Mouse (Mus musculus) olfactory bulb, adult 2 months (tissue): ENCODE measurements around the gene Ing3.

Experiments
- CTCF ChIP-seq: fragments of 200-500 bp; IDR thresholded peaks from 2 replicates; pipeline ENCODE4 v1.5.1; 2012; ENCODE audit warnings: low read depth, mild to moderate bottlenecking, low read length, moderate library complexity; ENCODE audit not compliant: insufficient read depth
- POLR2A ChIP-seq: fragments of 200-500 bp; IDR thresholded peaks from 2 replicates; pipeline ENCODE4 v1.6.1; 2012; ENCODE audit warnings: mild to moderate bottlenecking, low read depth, low read length, moderate library complexity; ENCODE audit not compliant: insufficient read depth

GRCm38 (mm10) chr6:21909720-21910119 lies 39.7 kb upstream of the Ing3 start:
- no peak for TF ChIP-seq POLR2A
- no peak for TF ChIP-seq CTCF
